Mouse (Mus musculus): ENCODE data around the gene Rbm4b.

DNA sequence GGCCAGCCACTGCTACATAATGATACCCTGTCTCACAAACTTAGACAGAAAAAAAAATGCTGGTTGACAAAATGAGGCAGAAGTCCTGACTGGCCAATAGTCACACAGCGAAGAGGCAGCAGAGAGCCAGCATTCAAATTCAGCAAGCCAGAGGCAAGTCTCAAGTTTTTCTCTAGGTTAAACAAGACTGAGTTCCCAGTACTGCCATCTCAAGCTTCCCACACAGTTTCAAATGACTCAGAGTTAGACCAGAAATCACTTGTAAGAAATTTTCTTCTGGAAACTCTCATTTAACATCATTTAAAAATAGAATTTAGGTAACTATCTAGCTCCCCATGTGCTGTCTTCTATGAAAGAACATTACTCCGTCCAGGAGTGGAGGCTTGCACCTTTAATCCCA lies 41.5 kb downstream of the Rbm4b start:
- TF ChIP-seq POLR2A (IDR thresholded peaks at IDR 0.05; ENCODE audit: borderline replicate concordance, insufficient read depth, low read length): no peak
- no peak for TF ChIP-seq CTCF (IDR thresholded peaks at IDR 0.05; ENCODE audit: borderline replicate concordance, insufficient read depth, low read depth, low read length)
